Mouse (Mus musculus) B cell, adult 62 days (primary cell): Measurements from ENCODE around the gene Nrl. TPM values are rescaled to one million over a fixed set of nuclear protein-coding genes. Genes with fewer than 3 reads are reported as not detected.

Source experiments
- total RNA-seq: library from RNA; stranded (reverse); gene quantifications from 4 replicates; pipeline ENCODE4 v1.2.4, GENCODE M21; 2023

The Nrl gene
- total RNA-seq, result not detected in 4 replicates

GRCm38 (mm10) chr14:55524785-55525184 lies at the start of gene Nrl:
Nrl (minus strand) TSS chr14:55524981.

GRCm38 (mm10) chr14:55560202-55561073 lies 35.7 kb upstream of the Nrl start, which contains the start of gene A730061H03Rik:
A730061H03Rik (minus strand) TSS chr14:55560406.

GRCm38 (mm10) chr14:55559799-55560201 lies 35.0 kb upstream of the Nrl start, which contains the start of gene Dcaf11:
Dcaf11 (plus strand) TSS chr14:55560006.

GRCm38 (mm10) chr14:55540067-55540786 lies 15.4 kb upstream of the Nrl start, which contains the start of gene Pck2:
Pck2 (plus strand) TSS chr14:55540266.

GRCm38 (mm10) chr14:55510125-55510731 lies 14.6 kb downstream of the Nrl start, which contains the start of gene Cpne6:
Cpne6 (plus strand) TSS chr14:55510445.

GRCm38 (mm10) chr14:55490361-55491201 lies 34.2 kb downstream of the Nrl start, which contains the start of gene Carmil3:
Carmil3 (plus strand) TSS chr14:55490651.

GRCm38 (mm10) chr14:55478651-55479599 lies 45.9 kb downstream of the Nrl start, which contains the start of gene Dhrs4:
Dhrs4 (plus strand) TSS chr14:55478758.

Other genes with a start within 250 kb of the Nrl start
- 22.2 to 26.4 TPM (median 24.7 TPM) in 4 replicates for gene Dhrs4, start 46.2 kb downstream of the Nrl start, total RNA-seq
- gene Carmil3, start 34.3 kb downstream of the Nrl start, total RNA-seq, result 3.8 to 11.8 TPM (median 4.8 TPM) in 4 replicates
- not detected in 4 replicates for gene Cpne6, start 14.5 kb downstream of the Nrl start, total RNA-seq
- gene Pck2, start 15.3 kb upstream of the Nrl start, total RNA-seq, result 43.4 to 51.1 TPM (median 49.0 TPM) in 4 replicates
- gene Dcaf11, start 35.0 kb upstream of the Nrl start, total RNA-seq, result 84.9 to 91.3 TPM (median 86.3 TPM) in 4 replicates
- gene A730061H03Rik, start 35.4 kb upstream of the Nrl start, total RNA-seq, result 6.2 to 9.8 TPM (median 7.2 TPM) in 4 replicates
- not detected in 4 replicates for gene Fitm1, start 50.6 kb upstream of the Nrl start, total RNA-seq
- gene Psme1, start 53.1 kb upstream of the Nrl start, total RNA-seq, result 234 to 255 TPM (median 248 TPM) in 4 replicates
- 3.7 to 6.1 TPM (median 5.3 TPM) in 4 replicates for gene Emc9, start 60.3 kb upstream of the Nrl start, total RNA-seq
- gene Psme2, start 66.1 kb upstream of the Nrl start, total RNA-seq, result 273 to 323 TPM (median 304 TPM) in 4 replicates
- 94.6 to 97.8 TPM (median 96.3 TPM) in 4 replicates for gene Rnf31, start 66.7 kb upstream of the Nrl start, total RNA-seq
- 83.5 to 105 TPM (median 99.2 TPM) in 4 replicates for gene Irf9, start 78.6 kb upstream of the Nrl start, total RNA-seq
- gene Rec8, start 93.1 kb upstream of the Nrl start, total RNA-seq, result 0.79 to 1.5 TPM (median 1.0 TPM) in 4 replicates
- gene Ipo4, start 111.0 kb upstream of the Nrl start, total RNA-seq, result 56.3 to 62.2 TPM (median 58.4 TPM) in 4 replicates
- gene Gm49378, start 112.9 kb upstream of the Nrl start, total RNA-seq, result 3.3 to 4.7 TPM (median 4.4 TPM) in 3 of 4 replicates, not detected in the other
- 38.2 to 51.1 TPM (median 44.8 TPM) in 4 replicates for gene Tm9sf1, start 118.8 kb upstream of the Nrl start, total RNA-seq
- 2.3 to 2.6 TPM (median 2.5 TPM) in 4 replicates for gene Tssk4, start 125.2 kb upstream of the Nrl start, total RNA-seq
- 42.5 to 45.6 TPM (median 42.9 TPM) in 4 replicates for gene Mdp1, start 135.5 kb upstream of the Nrl start, total RNA-seq
- gene Gmpr2, start 147.0 kb upstream of the Nrl start, total RNA-seq, result 18.2 to 28.2 TPM (median 22.1 TPM) in 4 replicates
- gene Nedd8, start 147.1 kb upstream of the Nrl start, total RNA-seq, result 168 to 193 TPM (median 180 TPM) in 4 replicates
- 164 to 172 TPM (median 166 TPM) in 4 replicates for gene Tinf2, start 156.8 kb upstream of the Nrl start, total RNA-seq
- 1.2 to 2.3 TPM (median 1.8 TPM) in 4 replicates for gene Tgm1, start 188.9 kb upstream of the Nrl start, total RNA-seq
- gene Rabggta, start 197.3 kb upstream of the Nrl start, total RNA-seq, result 78.7 to 86.9 TPM (median 83.5 TPM) in 4 replicates
- 29.7 to 33.0 TPM (median 31.4 TPM) in 4 replicates for gene Dhrs1, start 220.7 kb upstream of the Nrl start, total RNA-seq
- 29.6 to 35.0 TPM (median 33.4 TPM) in 4 replicates for gene Nop9, start 220.7 kb upstream of the Nrl start, total RNA-seq
- not detected in 4 replicates for gene Cideb, start 233.5 kb upstream of the Nrl start, total RNA-seq
- gene Ltb4r2, start 236.4 kb upstream of the Nrl start, total RNA-seq, result 0.19 to 0.83 TPM (median 0.33 TPM) in 4 replicates
- not detected in 4 replicates for gene Ltb4r1, start 241.0 kb upstream of the Nrl start, total RNA-seq